Mouse (Mus musculus): Measurements from ENCODE around the gene Pcare.

Pcare gene

GRCm38 (mm10) chr17:71730655-71731054, 22.0 kb downstream of the Pcare start:
- peak; percentile 65 for DNase-seq (ENCODE audit: low read depth)

DNA sequence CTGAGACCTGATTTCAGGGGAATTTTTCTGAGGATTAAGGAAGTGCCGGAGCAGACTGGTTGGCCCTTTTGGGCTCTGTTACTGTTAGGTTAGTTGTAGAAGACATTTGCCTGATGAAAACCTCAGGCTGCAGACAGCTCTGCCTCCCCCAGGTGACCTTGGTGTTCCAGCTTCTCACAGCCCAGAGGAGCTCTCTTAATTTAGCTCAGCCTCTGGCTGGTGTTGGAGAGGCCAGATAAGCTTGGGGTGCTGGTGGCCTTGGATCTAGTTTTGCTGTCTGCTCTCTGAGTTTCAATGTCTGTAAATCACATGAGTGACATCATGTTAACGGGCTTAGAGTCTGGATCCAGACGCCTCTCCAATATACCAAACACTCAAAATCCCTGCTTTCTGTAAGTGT, 31.7 kb downstream of the Pcare start:
- no peak for DNase-seq (ENCODE audit: low read depth)

- DNase-seq (ENCODE audit: low read depth), result no peak
These were observed 32.3 kb downstream of the Pcare start for GRCm38 (mm10) chr17:71720434-71720833.

GRCm38 (mm10) chr17:71717881-71718625, 34.6 kb downstream of the Pcare start:
- DNase-seq (ENCODE audit: low read depth), result no peak

- DNase-seq (ENCODE audit: low read depth), result no peak
These were observed 37.7 kb downstream of the Pcare start for GRCm38 (mm10) chr17:71715034-71715433.

GRCm38 (mm10) chr17:71712279-71712678, 40.4 kb downstream of the Pcare start:
- DNase-seq (ENCODE audit: low read depth), result no peak

- no peak for DNase-seq (ENCODE audit: low read depth)
These were observed 45.0 kb downstream of the Pcare start for GRCm38 (mm10) chr17:71707715-71708114.

GRCm38 (mm10) chr17:71705550-71706480, 46.9 kb downstream of the Pcare start:
- no peak for DNase-seq (ENCODE audit: low read depth)

DNA sequence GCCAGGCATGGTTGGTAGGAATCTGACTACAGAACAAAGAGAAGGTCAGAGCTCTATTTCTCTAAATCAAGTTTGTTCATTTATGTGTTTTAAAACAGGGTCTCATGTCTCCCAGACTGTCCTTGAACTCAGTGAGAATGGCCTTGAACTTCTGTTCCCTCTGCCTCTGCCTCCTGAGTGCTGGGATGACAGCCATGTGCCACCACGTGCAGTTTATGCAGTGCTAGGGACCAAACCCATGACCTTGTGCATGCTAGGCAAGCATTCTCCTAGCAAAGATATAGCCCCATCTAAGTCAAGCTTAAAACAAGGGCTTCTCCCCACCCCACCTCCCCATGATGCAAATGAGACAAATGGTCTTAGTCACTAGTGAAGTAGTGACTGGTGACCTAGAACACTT, 47.6 kb downstream of the Pcare start:
- no peak for DNase-seq (ENCODE audit: low read depth)

DNA sequence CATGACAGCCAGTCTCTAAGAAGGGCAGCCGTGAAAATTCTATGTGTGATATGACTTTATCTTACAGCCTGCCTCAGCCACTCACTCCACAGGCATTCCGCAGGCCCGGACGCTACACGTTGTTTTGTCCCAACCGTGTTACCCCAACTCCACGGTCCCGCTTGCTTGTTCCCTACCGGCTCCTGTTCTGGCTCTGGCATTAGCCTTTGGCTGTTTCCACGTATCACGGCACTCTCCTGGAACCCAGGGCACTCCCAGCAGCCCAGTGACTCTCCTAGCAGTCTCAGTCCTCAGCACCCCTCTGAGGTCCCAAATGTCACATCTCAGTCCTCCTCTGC, 54.1 kb downstream of the Pcare start:
- DNase-seq (ENCODE audit: low read depth), result no peak

DNA sequence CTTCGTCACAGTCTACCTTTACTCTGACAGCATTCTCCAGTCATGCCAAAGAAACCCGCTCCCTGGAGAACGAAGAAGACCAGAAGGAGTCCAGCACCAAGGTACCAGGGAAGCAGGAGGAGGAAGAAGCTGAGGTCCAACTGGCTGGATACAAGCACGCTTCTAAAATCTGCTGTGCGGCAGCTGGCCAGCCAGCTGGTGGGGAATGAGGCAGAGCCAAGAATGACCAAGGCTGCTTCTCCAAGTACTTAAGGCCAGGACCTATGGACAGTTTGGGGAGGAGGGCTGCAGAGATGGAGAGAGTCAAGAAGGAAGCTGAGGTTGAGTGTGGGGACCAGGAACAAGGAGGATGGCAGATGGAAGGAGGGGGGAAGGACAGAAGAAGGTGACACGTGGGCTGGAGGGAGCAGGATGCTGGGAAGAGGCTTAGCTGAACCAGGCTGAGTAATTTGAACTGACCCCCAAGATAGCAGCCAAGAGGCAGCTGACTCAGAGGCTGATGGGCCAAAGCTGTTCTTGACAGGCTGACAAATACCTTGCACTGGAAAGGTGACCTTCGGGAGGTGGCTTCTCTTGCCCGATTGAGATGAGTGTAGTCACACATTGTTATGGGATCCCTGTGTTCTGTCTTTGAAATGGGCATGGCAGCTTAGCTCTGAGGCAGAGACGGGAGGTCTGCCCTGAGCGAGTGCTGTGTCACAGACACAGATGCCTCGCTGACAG, 54.6 kb downstream of the Pcare start:
- peak; percentile 27 for DNase-seq (ENCODE audit: low read depth)

DNA sequence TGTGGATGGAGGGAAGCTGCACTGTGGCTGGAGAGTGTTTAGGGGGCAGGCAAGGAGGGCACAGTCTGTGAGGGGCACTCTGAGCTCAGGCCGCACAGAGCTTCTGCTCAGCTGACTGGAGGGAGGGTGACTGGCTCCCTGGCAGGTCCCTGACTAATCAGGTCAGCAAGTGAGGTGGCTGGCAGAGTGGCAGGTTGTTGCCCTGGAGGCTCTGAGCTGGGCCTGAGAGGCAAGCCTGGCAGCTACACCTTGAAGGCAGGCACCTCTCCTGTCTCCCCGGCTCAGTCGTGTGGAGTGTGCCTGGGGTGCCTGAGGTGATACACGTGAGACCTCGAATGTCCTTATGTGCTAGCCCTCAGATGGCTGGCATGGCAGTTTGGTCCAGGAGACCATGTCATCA, 56.3 kb downstream of the Pcare start:
- DNase-seq (ENCODE audit: low read depth), result no peak

DNA sequence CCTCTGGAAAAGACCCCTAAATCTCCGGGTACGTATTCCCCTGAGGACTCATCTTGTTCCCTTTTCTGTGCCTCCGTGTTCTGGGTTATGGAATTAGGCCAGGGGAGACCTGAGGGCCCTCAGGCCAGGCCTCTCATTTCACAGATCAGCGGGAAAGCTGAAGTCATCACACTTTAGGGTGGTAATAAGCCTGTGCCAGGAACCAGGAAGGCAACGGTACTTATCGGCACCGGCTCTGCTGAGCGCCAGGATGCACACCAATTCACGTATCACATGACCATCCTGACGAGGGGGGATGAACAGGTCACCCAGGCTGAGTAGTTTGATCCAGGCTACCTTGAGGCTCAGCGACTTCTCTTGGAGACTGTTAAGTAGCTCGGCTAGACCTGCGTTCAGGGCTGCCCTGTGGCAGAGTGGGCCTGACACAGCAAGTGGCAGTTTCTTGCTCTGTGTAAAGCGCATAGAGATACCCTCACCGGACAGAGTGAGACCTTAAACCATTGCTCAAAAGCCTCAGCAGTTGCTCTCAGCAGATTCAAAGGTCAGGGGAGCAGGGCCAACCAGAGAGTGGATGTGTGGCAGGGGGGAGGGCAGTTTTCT, 56.9 kb downstream of the Pcare start:
- DNase-seq (ENCODE audit: low read depth), result no peak

DNA sequence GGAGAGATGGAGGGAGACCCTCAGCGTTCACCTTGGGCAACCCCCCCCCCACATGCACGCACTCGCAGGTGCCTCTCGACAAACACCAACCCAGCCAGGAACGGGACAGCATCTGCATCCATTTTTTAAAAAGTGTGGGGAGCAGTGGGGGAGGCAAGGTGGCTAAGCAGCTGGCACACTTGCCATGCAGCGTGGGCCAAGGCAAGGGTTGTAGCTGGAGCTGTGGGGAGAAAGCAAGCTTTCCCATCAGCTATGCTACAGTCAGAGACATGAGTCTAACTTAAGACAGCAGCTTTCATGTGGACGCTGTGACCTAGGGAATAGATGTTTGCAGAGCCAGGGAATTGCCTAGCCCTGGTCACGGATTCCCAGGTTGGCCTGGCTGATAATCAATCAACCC, 57.5 kb downstream of the Pcare start:
- no peak for DNase-seq (ENCODE audit: low read depth)

GRCm38 (mm10) chr17:71693780-71694179, 58.9 kb downstream of the Pcare start:
- no peak for DNase-seq (ENCODE audit: low read depth)
